Mouse (Mus musculus) ES-Bruce4 (cell line): Measurements from ENCODE around the gene Irf2bpl. TPM values are rescaled to one million over a fixed set of nuclear protein-coding genes. Genes with fewer than 3 reads are reported as not detected.
A peak's percentile ranks its signal among the peaks of the same experiment; 100 is the strongest.

Source experiments
- H3K27ac ChIP-seq: 2 replicates; pipeline ENCODE4 v1.5.1; 2012; ENCODE audit warnings: low read length, inconsistent platforms; ENCODE audit not compliant: insufficient read depth
- H3K27me3 ChIP-seq: 2 replicates; pipeline ENCODE4 v1.6.1; 2012; ENCODE audit warnings: mild to moderate bottlenecking, low read length, inconsistent platforms; ENCODE audit not compliant: control insufficient read depth, poor library complexity, insufficient read depth, severe bottlenecking
- H3K36me3 ChIP-seq: 2 replicates; pipeline ENCODE4 v1.6.1; 2012; ENCODE audit warnings: inconsistent platforms, mild to moderate bottlenecking, low read length, moderate library complexity; ENCODE audit not compliant: control insufficient read depth, poor library complexity, insufficient read depth, severe bottlenecking
- H3K4me1 ChIP-seq: one replicate; pipeline ENCODE4 v1.8.1; 2011; ENCODE audit warnings: low read length; ENCODE audit not compliant: control insufficient read depth, insufficient read depth
- H3K4me3 ChIP-seq: 2 replicates; pipeline ENCODE4 v1.5.1; 2011; ENCODE audit warnings: low read depth, mild to moderate bottlenecking, low read length
- H3K9ac ChIP-seq: 2 replicates; pipeline ENCODE4 v1.6.1; 2012; ENCODE audit warnings: low read depth, mild to moderate bottlenecking, inconsistent platforms; ENCODE audit not compliant: poor library complexity, severe bottlenecking
- H3K9me3 ChIP-seq: replicated peaks from 2 replicates; pipeline ENCODE4 v1.6.1; 2012; ENCODE audit warnings: mild to moderate bottlenecking, low read length, inconsistent platforms; ENCODE audit not compliant: control insufficient read depth, poor library complexity, insufficient read depth, severe bottlenecking
- CTCF ChIP-seq: IDR thresholded peaks from one replicate; pipeline ENCODE4 v1.8.1; 2011; ENCODE audit warnings: low read depth, low read length
- EP300 ChIP-seq: IDR thresholded peaks from 2 replicates; pipeline ENCODE4 v1.6.1; 2011; ENCODE audit warnings: low read depth, low read length; ENCODE audit not compliant: insufficient read depth
- POLR2A ChIP-seq: IDR thresholded peaks from one replicate; pipeline ENCODE4 v1.8.1; 2011; ENCODE audit warnings: low read length; ENCODE audit not compliant: insufficient read depth
- polyA plus RNA-seq: library from polyadenylated mRNA; stranded (reverse); fragments of >200 nt; gene quantifications from 2 replicates; pipeline ENCODE4 v1.2.4, GENCODE M21; 2011; ENCODE audit warnings: low read depth; ENCODE audit not compliant: missing spikeins, insufficient read depth, insufficient read length

Gene Irf2bpl
- polyA plus RNA-seq, 1 experiment: 37.9 TPM

DNA sequence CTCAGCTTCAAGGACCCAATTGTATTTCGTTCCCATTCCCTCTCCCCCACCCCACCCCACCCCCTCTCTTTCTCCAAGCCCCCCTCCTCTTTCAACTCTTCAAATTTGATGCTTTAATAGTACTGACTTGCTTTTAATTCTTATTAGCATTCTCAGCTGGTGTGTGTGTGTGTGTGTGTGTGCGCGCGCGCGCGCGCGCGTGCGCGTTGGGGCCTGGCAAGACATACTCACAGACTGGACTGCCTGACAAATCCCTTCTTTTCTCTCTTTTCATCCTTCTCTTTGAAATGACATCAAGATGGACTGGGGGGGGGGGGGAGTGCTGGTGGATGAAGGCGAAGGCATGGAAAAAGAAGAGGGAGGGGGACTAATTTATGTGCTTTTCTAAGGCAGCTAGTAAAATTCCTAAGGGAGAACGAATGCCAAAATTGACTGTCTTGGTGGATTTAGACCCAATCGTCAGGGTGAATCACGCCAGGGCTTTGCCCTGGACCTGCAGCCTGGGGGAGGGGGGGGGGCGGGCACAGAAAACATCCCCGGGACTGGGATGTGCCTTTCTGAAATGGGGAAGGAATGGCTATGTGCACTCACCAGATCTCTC is 8.2 kb upstream of the Irf2bpl start:
- H3K4me1 ChIP-seq: peaks cover 14% of the 10 kb centered on the region
- TF ChIP-seq CTCF (no peak), EP300 (no peak), POLR2A (no peak)
- no peaks in the 10 kb centered on the region for H3K9me3 ChIP-seq
- no peaks in the 10 kb centered on the region for H3K36me3 ChIP-seq
- no peak overlapping the region for H3K27ac ChIP-seq
- no peaks in the 10 kb centered on the region for H3K27me3 ChIP-seq
- peak overlapping the region; percentile 69; the same call in 1 of the 2 replicates for H3K9ac ChIP-seq
- no peak overlapping the region for H3K4me3 ChIP-seq

DNA sequence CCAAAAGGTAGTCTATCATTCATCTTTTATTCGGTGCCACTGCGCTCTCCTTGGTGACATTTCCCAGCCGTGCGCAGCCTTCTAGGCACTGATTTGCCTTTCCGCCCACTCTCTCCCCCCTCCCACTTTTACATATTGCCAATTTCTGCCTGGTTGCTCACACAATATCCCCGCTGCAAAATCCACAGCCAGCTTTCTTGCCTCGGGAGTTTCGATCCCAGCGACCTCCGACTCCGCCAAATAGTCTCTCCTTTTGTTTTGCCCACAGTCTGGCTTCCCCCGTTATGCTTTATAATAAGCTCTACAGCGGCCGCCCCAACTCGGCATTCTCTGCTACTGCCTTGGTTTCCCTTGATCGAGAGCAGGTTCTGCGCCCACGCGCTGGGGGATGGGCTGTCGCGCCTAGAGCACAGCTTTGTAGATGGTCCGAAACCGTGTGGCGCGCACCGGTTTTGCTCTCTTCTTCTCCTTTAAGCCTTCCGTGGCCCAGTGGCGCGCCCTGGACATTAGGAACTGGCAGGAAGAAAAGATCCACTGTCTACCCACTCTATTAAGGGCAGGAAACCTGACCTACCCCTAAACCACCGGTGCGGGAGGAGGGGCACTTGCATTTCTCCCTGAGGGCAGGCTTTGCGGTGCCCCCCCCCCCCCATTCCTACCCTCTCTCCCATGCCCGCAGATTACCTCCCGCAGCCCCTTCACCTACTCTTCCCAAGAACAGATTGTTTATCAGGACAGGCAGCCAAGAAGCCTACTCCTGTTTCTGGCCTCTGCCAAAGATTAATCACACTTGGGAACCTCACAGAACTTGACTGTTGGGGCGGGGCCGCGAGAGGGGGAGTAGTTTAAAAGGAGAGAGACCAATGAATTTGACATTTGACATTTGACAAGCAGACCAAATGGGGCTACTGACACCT is 7.4 kb upstream of the Irf2bpl start:
- Histone ChIP-seq H3K4me3 (peak overlapping the region; percentile 46), H3K9ac (peak overlapping the region; percentile 47), H3K27me3 (no peaks in the 10 kb centered on the region), H3K36me3 (no peaks in the 10 kb centered on the region), H3K9me3 (no peaks in the 10 kb centered on the region), H3K4me1 (peaks cover 12% of the 10 kb centered on the region), H3K27ac (no peak overlapping the region)
- TF ChIP-seq EP300 (no peak), CTCF (no peak), POLR2A (no peak)

DNA sequence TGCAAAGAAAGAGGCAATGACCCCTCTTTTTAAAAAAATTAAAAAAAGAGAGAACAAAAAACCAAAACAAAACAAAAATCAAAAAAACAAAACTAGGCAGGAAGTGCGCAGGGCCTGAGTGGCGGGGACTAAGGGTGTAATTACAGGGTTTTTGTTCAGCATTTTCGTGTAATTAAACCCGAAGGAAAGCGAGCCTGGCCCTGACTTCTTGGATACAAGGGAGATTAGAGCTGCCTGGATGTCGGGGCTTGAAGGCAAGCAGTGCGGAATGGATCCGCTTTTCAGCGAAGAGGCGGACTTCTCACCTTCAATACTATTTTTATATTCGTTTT is 6.8 kb upstream of the Irf2bpl start:
- Histone ChIP-seq H3K27me3 (no peaks in the 10 kb centered on the region), H3K9ac (peak overlapping the region; percentile 47), H3K27ac (no peak overlapping the region), H3K36me3 (no peaks in the 10 kb centered on the region), H3K4me1 (peaks cover 11% of the 10 kb centered on the region), H3K4me3 (peak overlapping the region; percentile 46), H3K9me3 (no peaks in the 10 kb centered on the region)
- TF ChIP-seq EP300 (no peak), CTCF (no peak), POLR2A (no peak)

- H3K4me1 ChIP-seq: peaks cover 8% of the 10 kb centered on the region
- no peaks in the 10 kb centered on the region for H3K27me3 ChIP-seq
- H3K9ac ChIP-seq: peak overlapping the region; percentile 17; the same call in 1 of the 2 replicates
- TF ChIP-seq EP300 (no peak), CTCF (no peak), POLR2A (no peak)
- H3K9me3 ChIP-seq: no peaks in the 10 kb centered on the region
- H3K36me3 ChIP-seq: no peaks in the 10 kb centered on the region
- H3K27ac ChIP-seq: peak overlapping the region; percentile 39; the same call in 1 of the 2 replicates
- H3K4me3 ChIP-seq: peak overlapping the region; percentile 30
Observed at GRCm38 (mm10) chr12:86890796-86891301, 6.3 kb upstream of the Irf2bpl start.

DNA sequence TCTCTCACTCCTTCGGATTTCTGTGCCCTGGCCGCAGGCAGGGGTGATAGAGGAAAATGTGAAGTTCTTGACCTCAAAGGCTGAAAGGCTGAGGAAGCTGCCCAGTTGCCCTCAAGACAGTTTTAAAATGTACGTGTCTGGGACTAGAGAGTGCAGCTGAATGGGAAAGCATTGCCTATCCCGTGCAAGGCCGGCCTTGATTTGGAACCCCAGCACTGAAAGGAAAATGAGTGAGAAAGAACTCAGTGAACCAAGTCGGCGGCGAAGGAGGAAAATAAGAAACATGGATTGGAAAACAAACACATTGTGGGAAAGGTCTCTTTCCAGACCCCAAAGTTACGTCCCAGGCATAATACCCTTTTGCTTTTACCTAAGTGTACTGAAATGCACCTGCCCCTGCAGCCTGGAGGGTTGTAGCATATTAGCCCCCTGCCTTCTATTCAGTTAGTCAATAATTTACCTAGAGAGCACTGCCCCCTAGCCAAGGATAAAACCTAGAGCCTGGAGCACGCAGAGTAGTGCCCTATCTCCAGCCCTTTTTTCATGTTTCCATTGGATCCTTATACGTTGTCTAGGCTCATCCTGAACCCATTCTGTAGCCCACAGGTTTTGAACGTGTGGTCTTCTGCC is 5.6 kb upstream of the Irf2bpl start:
- H3K27me3 ChIP-seq: no peaks in the 10 kb centered on the region
- peak overlapping the region; percentile 99 for H3K27ac ChIP-seq
- peaks cover 8% of the 10 kb centered on the region for H3K4me1 ChIP-seq
- no peaks in the 10 kb centered on the region for H3K36me3 ChIP-seq
- H3K4me3 ChIP-seq: peak overlapping the region; percentile 30; the same call in 1 of the 2 replicates
- no peaks in the 10 kb centered on the region for H3K9me3 ChIP-seq
- TF ChIP-seq EP300 (no peak), CTCF (no peak), POLR2A (no peak)
- H3K9ac ChIP-seq: peak overlapping the region; percentile 29
